Mouse (Mus musculus): Measurements from ENCODE around the gene Lce1d.

DNA sequence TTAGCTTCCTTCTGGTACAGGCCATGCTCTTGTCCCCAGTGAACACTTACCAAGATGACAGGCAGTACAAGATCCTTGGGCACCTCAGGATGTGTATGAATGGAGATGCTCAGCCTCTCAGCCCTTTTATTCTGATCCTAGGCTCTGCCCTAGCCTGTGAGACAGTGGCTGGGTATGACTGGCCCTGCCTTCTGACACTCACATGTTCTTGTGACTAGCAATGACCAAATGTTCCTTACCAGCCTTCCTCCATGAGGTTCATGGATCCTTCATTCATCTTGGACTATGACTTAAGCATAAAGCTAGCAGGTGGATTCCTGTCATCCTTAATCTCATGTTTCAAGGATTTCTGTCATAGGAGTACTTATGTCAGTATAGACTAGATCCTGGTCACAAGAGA lies 16.8 kb downstream of the Lce1d start, which contains the start of gene Lce1a2:
- no peak for TF ChIP-seq CTCF (IDR thresholded peaks at IDR 0.05; ENCODE audit: control insufficient read depth, insufficient read depth, low read length)
- TF ChIP-seq POLR2A (IDR thresholded peaks at IDR 0.05; ENCODE audit: borderline replicate concordance, control insufficient read depth, low read depth, low read length) = no peak
